Mouse (Mus musculus) forebrain, embryonic 13.5 days (tissue): ENCODE measurements around the gene Tmppe. TPM values are rescaled to one million over a fixed set of nuclear protein-coding genes. Genes with fewer than 3 reads are reported as not detected.

Source experiments
- ATAC-seq: fragments of 200-750 bp; cut with Nextera tagmentation; 2 replicates; pipeline ENCODE4 v1.8.0; 2017
- H3K27ac ChIP-seq: fragments of 300-500 bp; sonication (generic); 2 replicates; pipeline ENCODE4 v1.5.1; 2015; ENCODE audit warnings: inconsistent platforms, mild to moderate bottlenecking, moderate library complexity
- H3K27me3 ChIP-seq: fragments of 300-500 bp; sonication (generic); 2 replicates; pipeline ENCODE4 v1.6.1; 2015; ENCODE audit warnings: mild to moderate bottlenecking, inconsistent platforms
- H3K36me3 ChIP-seq: fragments of 300-500 bp; sonication (generic); 2 replicates; pipeline ENCODE4 v1.6.1; 2015; ENCODE audit warnings: mild to moderate bottlenecking, inconsistent platforms; ENCODE audit not compliant: poor library complexity, severe bottlenecking
- H3K4me1 ChIP-seq: fragments of 300-500 bp; sonication (generic); 2 replicates; pipeline ENCODE4 v1.6.1; 2015; ENCODE audit warnings: inconsistent platforms
- H3K4me2 ChIP-seq: fragments of 300-500 bp; sonication (generic); 2 replicates; pipeline ENCODE4 v1.6.1; 2015; ENCODE audit warnings: inconsistent platforms, mild to moderate bottlenecking, moderate library complexity
- H3K4me3 ChIP-seq: fragments of 300-500 bp; sonication (generic); 2 replicates; pipeline ENCODE4 v1.5.1; 2015; ENCODE audit warnings: mild to moderate bottlenecking, inconsistent platforms
- H3K9ac ChIP-seq: fragments of 300-500 bp; sonication (generic); 2 replicates; pipeline ENCODE4 v1.6.1; 2015; ENCODE audit warnings: mild to moderate bottlenecking, inconsistent platforms
- H3K9me3 ChIP-seq: fragments of 300-500 bp; sonication (generic); replicated peaks from 2 replicates; pipeline ENCODE4 v1.6.1; 2016; ENCODE audit warnings: inconsistent platforms
- WGBS: fragments of 180-500 bp; shearing (Covaris S2); methylation state at CpG from one replicate; pipeline ENCODE4 v1.1.7; 2015; 5-methylcytosine and 5-hydroxymethylcytosine counted together
- polyA plus RNA-seq: library from polyadenylated mRNA; unstranded; fragments of >200 nt; fragmentation: Nextera tagmentation; extraction: Ambion mirVana; gene quantifications from 2 replicates; pipeline ENCODE4 v1.2.1, GENCODE M21; 2015

The Tmppe gene
- polyA plus RNA-seq, 1 experiment from 2014 or later, result 6.7 TPM

GRCm38 (mm10) chr9:114451615-114452014 is 50.7 kb downstream of the Tmppe start:
- no peak overlapping the region for H3K27ac ChIP-seq
- H3K4me2 ChIP-seq, result no peak overlapping the region
- no peaks in the 10 kb centered on the region for H3K27me3 ChIP-seq
- H3K9ac ChIP-seq, result no peak overlapping the region
- ATAC-seq, result no peak
- no peak overlapping the region for H3K4me3 ChIP-seq
- H3K9me3 ChIP-seq, result no peaks in the 10 kb centered on the region
- H3K4me1 ChIP-seq, result no peaks in the 10 kb centered on the region
- 76% methylated on average over 7 of the region's 7 CpGs for WGBS
- no peaks in the 10 kb centered on the region; the same call in 1 of the 2 replicates for H3K36me3 ChIP-seq

GRCm38 (mm10) chr9:114452418-114452817 is 51.5 kb downstream of the Tmppe start:
- WGBS, result 94% methylated on average over 6 of the region's 6 CpGs
- peaks cover under 1% of the 10 kb centered on the region; the same call in 1 of the 2 replicates for H3K36me3 ChIP-seq
- no peak for ATAC-seq

GRCm38 (mm10) chr9:114455420-114455819 is 54.5 kb downstream of the Tmppe start:
- no peaks in the 10 kb centered on the region for H3K9me3 ChIP-seq
- no peak for ATAC-seq
- no peak overlapping the region for H3K9ac ChIP-seq
- H3K27me3 ChIP-seq, result no peaks in the 10 kb centered on the region
- H3K4me1 ChIP-seq, result no peaks in the 10 kb centered on the region
- no peak overlapping the region for H3K4me3 ChIP-seq
- no peak overlapping the region for H3K27ac ChIP-seq
- H3K36me3 ChIP-seq, result peaks cover 13% of the 10 kb centered on the region; the same call in 1 of the 2 replicates
- 82% methylated on average over 2 of the region's 2 CpGs for WGBS
- H3K4me2 ChIP-seq, result no peak overlapping the region

More at GRCm38 (mm10) chr9:114452418-114452817, 51.5 kb downstream of the Tmppe start:
- H3K9ac ChIP-seq, result no peak overlapping the region
- no peak overlapping the region for H3K27ac ChIP-seq
- no peaks in the 10 kb centered on the region for H3K9me3 ChIP-seq
- no peak overlapping the region for H3K4me2 ChIP-seq
- H3K27me3 ChIP-seq, result no peaks in the 10 kb centered on the region
- no peaks in the 10 kb centered on the region for H3K4me1 ChIP-seq
- H3K4me3 ChIP-seq, result no peak overlapping the region

Other genes with a start within 250 kb of the Tmppe start
- gene Bcl2a1c, start 71.0 kb upstream of the Tmppe start, polyA plus RNA-seq, result not detected in 2 replicates
- gene Crtap, start 10.4 kb upstream of the Tmppe start, polyA plus RNA-seq, result 18.3 and 19.5 TPM in 2 replicates
- 17.1 and 19.4 TPM in 2 replicates for gene Glb1, start within 50 bp of the Tmppe start, polyA plus RNA-seq
- not detected in 2 replicates for gene Ccr4, start 103.8 kb downstream of the Tmppe start, polyA plus RNA-seq
- not detected in 2 replicates for gene C130032M10Rik, start 114.6 kb downstream of the Tmppe start, polyA plus RNA-seq
- 0.13 and 0.14 TPM in 2 replicates for gene Trim71, start 163.3 kb downstream of the Tmppe start, polyA plus RNA-seq
- 56.8 and 66.4 TPM in 2 replicates for gene Cnot10, start 239.1 kb downstream of the Tmppe start, polyA plus RNA-seq